Mouse (Mus musculus): ENCODE measurements at regions not wholly inside any gene's neighbourhood (a gene's known extent, or its start where the extent isn't known, plus 50 kb on each side); places are given as distances from the start of the nearest gene placed in this dataset.
A peak's percentile ranks its signal among the peaks of the same experiment; 100 is the strongest.

GRCm38 (mm10) chr6:16365450-16365849, 532.8 kb downstream of the Tfec start:
- DNase-seq, result no peak

- DNase-seq, result no peak
These were observed 536.2 kb downstream of the Tfec start for GRCm38 (mm10) chr6:16362057-16362456.

- peak; percentile 49 for DNase-seq
These were observed 538.1 kb downstream of the Tfec start for GRCm38 (mm10) chr6:16359881-16360711.

GRCm38 (mm10) chr6:16359464-16359863, 538.8 kb downstream of the Tfec start:
- peak; percentile 2 for DNase-seq

GRCm38 (mm10) chr6:16333638-16334037, 564.6 kb downstream of the Tfec start:
- DNase-seq, result no peak

- peak; percentile 20 for DNase-seq
These were observed 583.8 kb downstream of the Tfec start for GRCm38 (mm10) chr6:16314305-16315010.

- no peak for DNase-seq
These were observed 585.3 kb downstream of the Tfec start for GRCm38 (mm10) chr6:16312915-16313314.

- no peak for DNase-seq
These were observed 563.0 kb downstream of the Mdfic start for GRCm38 (mm10) chr6:16283328-16284072.

GRCm38 (mm10) chr6:16281938-16282337, 561.5 kb downstream of the Mdfic start:
- no peak for DNase-seq
